Comparison of ENCODE assay signal across 10 mouse cellular contexts in the genomic region with DNA sequence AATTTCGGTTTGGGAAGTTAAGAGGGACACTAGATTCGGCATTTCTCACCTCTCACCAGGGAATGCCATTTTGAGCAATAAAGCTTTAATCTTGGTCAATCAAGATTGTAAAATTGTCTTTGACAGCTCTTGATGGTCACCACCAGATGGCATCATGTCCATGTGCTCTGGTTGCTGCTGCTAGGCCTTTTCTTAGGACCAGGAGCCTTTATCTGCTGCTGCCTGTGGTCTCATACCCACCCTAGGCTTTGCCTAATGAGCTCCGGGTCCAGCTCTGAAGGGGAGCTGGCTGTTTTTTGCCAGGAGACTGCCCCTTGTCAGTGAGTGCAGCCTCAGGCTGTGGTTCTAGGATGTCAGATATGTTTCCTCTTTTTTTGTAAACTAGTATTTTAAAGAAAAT. TPM values are rescaled to one million over a fixed set of nuclear protein-coding genes. Genes with fewer than 3 reads are reported as not detected.
DNase-seq lines count a peak whose midpoint lies in the region; ATAC-seq and TF ChIP-seq lines count a peak whose summit lies in the region.
"Had no signal": no experiment of that assay in that cellular context is flagged by ENCODE, and none has a peak within 500 bp of the region (broad histone marks: within the 10 kb centered on the region; RNA-seq: fewer than 3 reads in every experiment).

No protein-coding gene starts in this region.

- WGBS in intestine, embryonic 14.5 days: 26% methylated on average over 3 of the region's 3 CpGs
- WGBS in intestine, embryonic 16.5 days: 31% methylated on average over 3 of the region's 3 CpGs
- WGBS in lung, postnatal 0 days: 30% methylated on average over 3 of the region's 3 CpGs

- no peak for ATAC-seq in intestine, embryonic 14.5 days (replicated peaks; ENCODE audit: low FRiP score, low TSS enrichment, low read depth)
- ATAC-seq in intestine, embryonic 16.5 days: no peak
- no peak for ATAC-seq in lung, postnatal 0 days

- peak; percentile 81 for TF ChIP-seq CTCF in lung, postnatal 0 days (IDR thresholded peaks at IDR 0.05)

- H3K36me3 ChIP-seq in intestine, embryonic 14.5 days (ENCODE audit: control insufficient read depth, insufficient read depth, low read length): no peaks in the 10 kb centered on the region
- no peaks in the 10 kb centered on the region for H3K36me3 ChIP-seq in intestine, embryonic 16.5 days (ENCODE audit: control insufficient read depth, insufficient read depth, low read length)
- H3K36me3 ChIP-seq in lung, postnatal 0 days (ENCODE audit: insufficient read depth, low read length): no peaks in the 10 kb centered on the region
- H3K36me3 ChIP-seq: heart, embryonic 15.5 days had no signal

- H3K4me1 ChIP-seq in intestine, embryonic 14.5 days (replicated peaks; ENCODE audit: control insufficient read depth, insufficient read depth, low read length): no peaks in the 10 kb centered on the region
- no peaks in the 10 kb centered on the region for H3K4me1 ChIP-seq in intestine, embryonic 16.5 days (ENCODE audit: control insufficient read depth, insufficient read depth, low read length)
- no peaks in the 10 kb centered on the region for H3K4me1 ChIP-seq in lung, postnatal 0 days (ENCODE audit: insufficient read depth, low read depth, low read length)

- no peak overlapping the region for H3K27ac ChIP-seq in intestine, embryonic 14.5 days (ENCODE audit: low read depth)
- H3K27ac ChIP-seq in intestine, embryonic 16.5 days (ENCODE audit: low read length): no peak overlapping the region
- H3K27ac ChIP-seq in lung, postnatal 0 days (ENCODE audit: low read length): no peak overlapping the region
- H3K27ac ChIP-seq: heart, embryonic 15.5 days; macrophage had no signal

- peak; percentile 54 for DNase-seq in intestine, embryonic 14.5 days (ENCODE audit: low spot score)
- DNase-seq in ES-CJ7 (ENCODE audit: low read depth, low spot score): peak; percentile 53
- peak; percentile 21 for DNase-seq in adipocyte (ENCODE audit: low spot score)
- DNase-seq in lung, postnatal 0 days (ENCODE audit: low spot score): peak; percentile 75
- no peak for DNase-seq in right cerebral cortex, postnatal 14 days
- DNase-seq in urinary bladder, adult 2 months (ENCODE audit: low spot score): no peak
- no peak for DNase-seq in T-cell, adult 2 months (ENCODE audit: low spot score)

- no peak overlapping the region for H3K9ac ChIP-seq in intestine, embryonic 14.5 days (ENCODE audit: low read length)
- H3K9ac ChIP-seq in intestine, embryonic 16.5 days (ENCODE audit: low read depth, low read length): no peak overlapping the region
- no peak overlapping the region for H3K9ac ChIP-seq in lung, postnatal 0 days (replicated peaks; ENCODE audit: low read depth)
- H3K9ac ChIP-seq: heart, embryonic 15.5 days had no signal

- H3K27me3 ChIP-seq in intestine, embryonic 14.5 days (replicated peaks; ENCODE audit: control insufficient read depth, insufficient read depth, low read length): no peaks in the 10 kb centered on the region
- H3K27me3 ChIP-seq in intestine, embryonic 16.5 days (replicated peaks; ENCODE audit: control insufficient read depth, insufficient read depth, low read length): no peaks in the 10 kb centered on the region
- H3K27me3 ChIP-seq in lung, postnatal 0 days (replicated peaks; ENCODE audit: insufficient read depth, low read length): no peaks in the 10 kb centered on the region
- H3K27me3 ChIP-seq: heart, embryonic 15.5 days had no signal

- no peak overlapping the region for H3K4me2 ChIP-seq in intestine, embryonic 14.5 days (ENCODE audit: low read length)
- no peak overlapping the region for H3K4me2 ChIP-seq in intestine, embryonic 16.5 days (ENCODE audit: low read depth, low read length)
- no peak overlapping the region for H3K4me2 ChIP-seq in lung, postnatal 0 days (replicated peaks; ENCODE audit: low read depth, low read length)
- H3K4me2 ChIP-seq: heart, embryonic 15.5 days had no signal

- no peaks in the 10 kb centered on the region for H3K9me3 ChIP-seq in intestine, embryonic 14.5 days (ENCODE audit: control insufficient read depth, low read length)
- H3K9me3 ChIP-seq in intestine, embryonic 16.5 days (ENCODE audit: control insufficient read depth, low read length): no peaks in the 10 kb centered on the region
- no peaks in the 10 kb centered on the region for H3K9me3 ChIP-seq in lung, postnatal 0 days (ENCODE audit: low read length)
- H3K9me3 ChIP-seq: heart, embryonic 15.5 days had no signal

- no peak for TF ChIP-seq EP300 in lung, postnatal 0 days (IDR thresholded peaks at IDR 0.05)

- no peak overlapping the region for H3K4me3 ChIP-seq in intestine, embryonic 14.5 days (ENCODE audit: low read depth, low read length)
- H3K4me3 ChIP-seq in intestine, embryonic 16.5 days (ENCODE audit: low read length): no peak overlapping the region
- H3K4me3 ChIP-seq in lung, postnatal 0 days (ENCODE audit: low read depth, low read length): no peak overlapping the region
- H3K4me3 ChIP-seq: heart, embryonic 15.5 days had no signal

RNA-seq across cellular contexts. Expression of a gene that starts 44.8 kb away (rescaled TPM):
- 0.08 and 0.12 TPM in 2 replicates for polyA plus RNA-seq in intestine, embryonic 14.5 days (2014; fragmentation: Nextera tagmentation; extraction: Ambion mirVana)
- 0.22 and 0.23 TPM in 2 replicates for polyA plus RNA-seq in intestine, embryonic 16.5 days (2015; fragmentation: Nextera tagmentation; extraction: Ambion mirVana)
- polyA plus RNA-seq in lung, postnatal 0 days (2015; fragmentation: Nextera tagmentation; extraction: Ambion mirVana): 0.02 and 0.08 TPM in 2 replicates
- 0.10 and 0.12 TPM in 2 replicates for polyA plus RNA-seq in urinary bladder, adult 2 months (2012; rRNA removed)
- polyA plus RNA-seq: heart, embryonic 15.5 days; macrophage had no signal

Comparison
In these comparisons a context has a peak if more than half of its experiments do, and no peak if none do; other contexts are left out.
1. DNase-seq: peak in intestine, embryonic 14.5 days (single experiment), ES-CJ7 (single experiment), adipocyte (single experiment) and lung, postnatal 0 days (single experiment); none in right cerebral cortex, postnatal 14 days (single experiment), urinary bladder, adult 2 months (single experiment) and T-cell, adult 2 months (single experiment).